Mouse (Mus musculus): ENCODE measurements at regions not wholly inside any gene's neighbourhood (a gene's known extent, or its start where the extent isn't known, plus 50 kb on each side); places are given as distances from the start of the nearest gene placed in this dataset.

DNA sequence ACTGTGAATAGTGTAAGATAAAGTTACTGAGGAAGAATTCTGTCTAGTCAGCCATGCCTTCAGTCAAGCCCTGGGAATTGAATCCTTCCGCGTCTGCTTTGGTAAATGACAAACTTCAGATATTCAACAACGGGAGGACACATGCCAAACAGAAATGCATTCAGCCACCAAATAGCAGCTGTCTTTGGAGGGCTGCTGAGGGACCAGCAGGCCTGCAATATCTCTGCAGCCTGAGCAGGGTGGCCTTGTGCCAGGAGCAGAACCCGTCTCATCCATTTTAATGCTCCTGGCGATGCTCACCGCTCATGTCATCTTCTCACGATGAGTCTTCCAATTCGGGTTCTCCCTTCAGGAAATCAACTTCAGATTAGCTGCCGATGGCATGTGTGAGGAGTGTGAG is 87.1 kb upstream of the Pik3r1 start:
- no peak overlapping the region for H3K27ac ChIP-seq

DNA sequence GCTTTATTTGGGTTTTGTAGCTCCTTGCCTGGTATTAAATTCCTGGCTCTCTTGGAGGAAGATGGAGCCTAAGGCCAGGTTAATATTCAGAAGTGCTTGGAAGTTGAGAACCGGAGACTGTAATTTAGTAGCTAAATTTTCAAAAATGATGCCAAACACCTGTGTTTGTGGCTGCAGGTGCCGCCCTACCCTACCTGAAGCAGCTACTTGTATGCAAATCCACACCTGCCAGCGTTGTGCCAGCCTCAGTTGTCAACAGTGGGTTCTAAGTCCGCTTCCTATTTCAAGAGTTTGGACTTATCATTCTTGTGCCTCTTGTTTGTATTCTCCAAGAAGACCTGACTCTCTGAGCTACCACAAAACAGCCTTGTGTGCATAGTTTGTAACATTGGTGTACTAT is 92.7 kb upstream of the Pik3r1 start:
- no peak overlapping the region for H3K4me2 ChIP-seq
- no peaks in the 10 kb centered on the region for H3K9me3 ChIP-seq
- no peak overlapping the region for H3K27ac ChIP-seq
- WGBS = 81% methylated on average over 4 of the region's 4 CpGs
- H3K9ac ChIP-seq = no peak overlapping the region
- ATAC-seq (ENCODE audit: insufficient number of reproducible peaks, insufficient read depth, low FRiP score, low TSS enrichment, low read depth) = no peak
- no peaks in the 10 kb centered on the region for H3K4me1 ChIP-seq
- no peak overlapping the region for H3K4me3 ChIP-seq
- H3K36me3 ChIP-seq = no peaks in the 10 kb centered on the region
- H3K27me3 ChIP-seq = no peaks in the 10 kb centered on the region

More for the DNA sequence above, 87.1 kb upstream of the Pik3r1 start:
- Histone ChIP-seq H3K4me3 (no peak overlapping the region), H3K4me1 (no peaks in the 10 kb centered on the region), H3K36me3 (no peaks in the 10 kb centered on the region), H3K9me3 (no peaks in the 10 kb centered on the region), H3K4me2 (no peak overlapping the region), H3K9ac (no peak overlapping the region), H3K27me3 (no peaks in the 10 kb centered on the region)
- 71% methylated on average over 9 of the region's 9 CpGs for WGBS
- no peak for ATAC-seq (ENCODE audit: insufficient number of reproducible peaks, insufficient read depth, low FRiP score, low TSS enrichment, low read depth)

- H3K9ac ChIP-seq = no peak overlapping the region
- no peak overlapping the region for H3K4me3 ChIP-seq
- WGBS = 75% methylated on average over 13 of the region's 13 CpGs
- no peaks in the 10 kb centered on the region for H3K9me3 ChIP-seq
- H3K36me3 ChIP-seq = no peaks in the 10 kb centered on the region
- ATAC-seq (ENCODE audit: insufficient number of reproducible peaks, insufficient read depth, low FRiP score, low TSS enrichment, low read depth) = no peak
- H3K27ac ChIP-seq = no peak overlapping the region
- peaks cover 3% of the 10 kb centered on the region; the same call in 1 of the 2 replicates for H3K4me1 ChIP-seq
- H3K27me3 ChIP-seq = no peaks in the 10 kb centered on the region
- no peak overlapping the region for H3K4me2 ChIP-seq
Measured at GRCm38 (mm10) chr13:101862011-101862410, 94.0 kb upstream of the Pik3r1 start.

DNA sequence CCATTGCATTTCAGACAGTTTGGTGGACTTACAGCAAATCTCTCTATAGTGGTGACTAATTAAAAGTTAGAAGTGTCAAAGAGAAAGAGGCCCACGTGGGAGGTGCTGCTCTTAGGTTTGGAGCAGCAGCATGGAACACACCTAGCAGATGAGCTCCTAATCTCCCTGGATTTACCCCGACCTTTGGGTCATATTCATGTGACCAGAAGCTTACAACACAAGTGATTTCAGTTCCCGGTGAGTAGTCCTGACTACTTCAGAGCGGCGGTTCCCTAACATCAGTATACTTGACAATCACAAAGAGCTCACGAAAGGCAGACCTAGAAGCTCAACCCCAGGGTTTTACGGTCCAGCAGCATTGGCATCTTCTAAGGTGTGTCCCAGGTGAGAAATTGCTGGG is 95.0 kb upstream of the Pik3r1 start:
- no peaks in the 10 kb centered on the region for H3K36me3 ChIP-seq
- H3K9me3 ChIP-seq = no peaks in the 10 kb centered on the region
- ATAC-seq (ENCODE audit: insufficient number of reproducible peaks, insufficient read depth, low FRiP score, low TSS enrichment, low read depth) = no peak
- no peak overlapping the region for H3K27ac ChIP-seq
- no peak overlapping the region for H3K9ac ChIP-seq
- H3K4me2 ChIP-seq = no peak overlapping the region
- no peaks in the 10 kb centered on the region for H3K27me3 ChIP-seq
- 86% methylated on average over 7 of the region's 7 CpGs for WGBS
- H3K4me1 ChIP-seq = peaks cover 3% of the 10 kb centered on the region; the same call in 1 of the 2 replicates
- no peak overlapping the region for H3K4me3 ChIP-seq

DNA sequence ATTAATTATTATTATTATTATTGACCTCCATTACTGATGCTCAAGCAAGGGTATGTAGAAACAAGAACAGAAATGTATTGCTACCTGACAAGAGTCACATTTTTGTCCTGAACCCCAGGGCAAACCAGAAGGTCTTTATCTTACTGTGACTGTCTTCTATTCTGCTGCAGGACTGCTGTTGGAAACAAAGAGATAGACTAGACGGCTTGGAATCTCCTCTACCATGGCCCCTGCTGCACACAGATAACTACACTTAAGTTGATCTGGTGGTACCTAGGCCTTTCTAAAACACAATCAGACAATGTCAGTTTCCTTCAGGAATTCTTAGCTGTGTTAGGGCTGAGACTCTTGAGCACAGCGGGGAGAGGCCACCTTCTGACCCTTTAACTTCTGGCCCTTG is 95.6 kb upstream of the Pik3r1 start:
- H3K27me3 ChIP-seq = no peaks in the 10 kb centered on the region
- H3K4me1 ChIP-seq = peaks cover 3% of the 10 kb centered on the region; the same call in 1 of the 2 replicates
- no peaks in the 10 kb centered on the region for H3K36me3 ChIP-seq
- H3K9me3 ChIP-seq = no peaks in the 10 kb centered on the region
- H3K9ac ChIP-seq = no peak overlapping the region
- ATAC-seq (ENCODE audit: insufficient number of reproducible peaks, insufficient read depth, low FRiP score, low TSS enrichment, low read depth) = no peak
- no peak overlapping the region for H3K27ac ChIP-seq
- no peak overlapping the region for H3K4me3 ChIP-seq
- WGBS = 80% methylated on average over 2 of the region's 2 CpGs
- no peak overlapping the region for H3K4me2 ChIP-seq

- Histone ChIP-seq H3K4me2 (no peak overlapping the region), H3K9me3 (no peaks in the 10 kb centered on the region), H3K4me1 (peaks cover 3% of the 10 kb centered on the region; the same call in 1 of the 2 replicates), H3K9ac (no peak overlapping the region), H3K4me3 (no peak overlapping the region), H3K27ac (no peak overlapping the region), H3K36me3 (no peaks in the 10 kb centered on the region), H3K27me3 (no peaks in the 10 kb centered on the region)
- WGBS = 10% methylated on average over 4 of the region's 4 CpGs
- ATAC-seq (ENCODE audit: insufficient number of reproducible peaks, insufficient read depth, low FRiP score, low TSS enrichment, low read depth) = 0 out of 2 replicates have a peak, but pooled peaks have one; percentile 32
Measured at GRCm38 (mm10) chr13:101866843-101867242, 98.8 kb upstream of the Pik3r1 start.

DNA sequence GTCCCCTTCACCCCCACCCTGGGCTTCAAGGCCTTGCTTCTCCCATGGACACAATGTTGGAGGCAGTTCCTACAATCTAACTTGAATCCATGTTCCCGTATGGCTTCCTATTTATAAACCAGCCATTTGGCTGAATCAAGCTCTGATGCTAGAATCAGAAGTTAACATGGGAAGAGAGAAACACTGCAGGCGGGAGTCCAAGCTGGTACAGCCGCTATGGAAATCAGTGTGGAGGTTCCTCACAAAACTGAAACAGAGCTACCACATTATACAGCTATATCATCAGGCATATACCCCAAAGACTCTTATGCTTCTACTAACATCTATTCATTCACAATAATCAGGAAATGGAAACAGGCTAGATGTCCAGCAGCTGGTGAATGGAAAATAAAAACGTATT is 106.7 kb upstream of the Pik3r1 start:
- H3K9ac ChIP-seq = no peak overlapping the region
- H3K36me3 ChIP-seq = no peaks in the 10 kb centered on the region
- ATAC-seq (ENCODE audit: insufficient number of reproducible peaks, insufficient read depth, low FRiP score, low TSS enrichment, low read depth) = no peak
- no peak overlapping the region for H3K4me2 ChIP-seq
- H3K27me3 ChIP-seq = no peaks in the 10 kb centered on the region
- no peaks in the 10 kb centered on the region for H3K9me3 ChIP-seq
- H3K4me1 ChIP-seq = peaks cover 6% of the 10 kb centered on the region; the same call in 1 of the 2 replicates
- WGBS = 89% methylated on average over 4 of the region's 4 CpGs
- H3K4me3 ChIP-seq = no peak overlapping the region
- no peak overlapping the region for H3K27ac ChIP-seq

GRCm38 (mm10) chr13:101876069-101876468 is 108.1 kb upstream of the Pik3r1 start:
- Histone ChIP-seq H3K9me3 (no peaks in the 10 kb centered on the region), H3K4me3 (no peak overlapping the region), H3K9ac (no peak overlapping the region), H3K4me1 (peaks cover 10% of the 10 kb centered on the region; the same call in 1 of the 2 replicates), H3K36me3 (no peaks in the 10 kb centered on the region), H3K4me2 (no peak overlapping the region), H3K27me3 (no peaks in the 10 kb centered on the region), H3K27ac (no peak overlapping the region)
- WGBS = 92% methylated on average over 2 of the region's 2 CpGs
- ATAC-seq (ENCODE audit: insufficient number of reproducible peaks, insufficient read depth, low FRiP score, low TSS enrichment, low read depth) = no peak

DNA sequence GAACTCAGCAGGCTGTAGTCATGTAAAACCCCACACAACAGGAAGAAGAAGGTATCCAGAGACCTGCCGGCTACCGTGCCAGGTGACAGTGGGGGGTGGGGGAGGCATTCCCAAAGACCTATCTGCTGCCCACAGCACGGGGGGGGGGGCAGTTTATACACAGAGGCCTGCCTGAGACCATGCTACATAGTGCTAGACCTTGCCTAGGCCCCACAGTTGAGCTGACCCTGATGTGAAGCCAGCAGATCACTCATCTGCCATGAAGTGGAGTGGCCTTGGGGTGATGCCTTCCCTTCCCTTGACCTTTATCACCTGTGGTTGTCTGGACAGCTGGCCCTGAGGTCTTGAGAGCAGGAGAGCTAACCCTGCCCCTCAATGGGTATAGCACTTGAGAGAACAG is 108.6 kb upstream of the Pik3r1 start:
- Histone ChIP-seq H3K9me3 (no peaks in the 10 kb centered on the region), H3K27me3 (no peaks in the 10 kb centered on the region), H3K27ac (no peak overlapping the region), H3K36me3 (no peaks in the 10 kb centered on the region), H3K9ac (no peak overlapping the region), H3K4me3 (no peak overlapping the region), H3K4me1 (peaks cover 10% of the 10 kb centered on the region; the same call in 1 of the 2 replicates), H3K4me2 (no peak overlapping the region)
- 74% methylated on average over 3 of the region's 3 CpGs for WGBS
- ATAC-seq (ENCODE audit: insufficient number of reproducible peaks, insufficient read depth, low FRiP score, low TSS enrichment, low read depth) = no peak

GRCm38 (mm10) chr13:101878168-101878567 is 110.2 kb upstream of the Pik3r1 start:
- Histone ChIP-seq H3K4me1 (peaks cover 10% of the 10 kb centered on the region; the same call in 1 of the 2 replicates), H3K4me3 (no peak overlapping the region), H3K36me3 (no peaks in the 10 kb centered on the region), H3K27ac (no peak overlapping the region), H3K4me2 (no peak overlapping the region), H3K9me3 (no peaks in the 10 kb centered on the region), H3K27me3 (no peaks in the 10 kb centered on the region), H3K9ac (no peak overlapping the region)
- ATAC-seq (ENCODE audit: insufficient number of reproducible peaks, insufficient read depth, low FRiP score, low TSS enrichment, low read depth) = no peak

DNA sequence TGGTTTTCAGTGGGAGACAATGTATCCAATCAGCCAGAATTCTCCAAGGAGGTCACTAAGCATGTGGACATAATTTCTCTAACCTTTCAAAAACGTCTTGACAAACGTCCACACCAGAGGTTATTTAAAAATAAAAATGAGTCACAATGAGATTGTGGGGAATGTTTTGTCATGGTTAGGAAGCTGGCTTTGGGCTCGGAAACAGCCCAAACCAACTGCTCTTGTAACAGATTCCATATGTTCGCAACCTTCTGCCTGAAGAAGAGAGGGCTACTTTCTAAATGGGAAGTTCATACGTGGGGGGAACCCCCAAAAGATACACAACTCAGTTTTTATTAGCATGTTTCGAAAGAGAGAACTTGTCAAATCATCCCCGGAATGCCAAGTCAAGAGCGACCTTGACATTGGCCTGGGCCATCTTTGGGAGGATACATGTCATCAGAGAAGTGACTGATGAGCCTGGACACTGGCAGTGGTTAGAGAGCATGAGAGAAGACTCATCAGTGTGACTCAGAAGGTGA is 111.6 kb upstream of the Pik3r1 start:
- Histone ChIP-seq H3K36me3 (no peaks in the 10 kb centered on the region), H3K27me3 (no peaks in the 10 kb centered on the region), H3K9ac (no peak overlapping the region), H3K4me1 (peaks cover 10% of the 10 kb centered on the region; the same call in 1 of the 2 replicates), H3K4me2 (no peak overlapping the region), H3K27ac (no peak overlapping the region), H3K4me3 (no peak overlapping the region), H3K9me3 (no peaks in the 10 kb centered on the region)
- no peak for ATAC-seq (ENCODE audit: insufficient number of reproducible peaks, insufficient read depth, low FRiP score, low TSS enrichment, low read depth)
- WGBS = 57% methylated on average over 8 of the region's 8 CpGs

DNA sequence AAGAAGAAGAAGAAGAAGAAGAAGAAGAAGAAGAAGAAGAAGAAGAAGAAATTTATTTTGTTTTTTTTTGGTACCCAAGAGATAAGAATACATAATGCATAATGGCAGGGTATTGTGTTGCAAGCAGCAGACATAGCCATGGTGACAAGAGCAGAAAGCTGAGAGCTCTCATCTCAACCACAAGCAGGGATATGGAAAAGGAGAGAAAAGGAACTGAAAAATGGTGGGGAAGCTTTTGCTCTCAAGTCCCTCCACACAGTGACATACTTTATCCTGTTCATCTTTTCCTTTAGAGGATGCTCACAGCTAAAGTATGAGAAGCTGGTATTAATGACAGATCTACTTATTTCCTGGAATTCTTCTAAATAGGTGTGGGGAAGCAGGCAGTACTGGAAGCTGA is 115.2 kb upstream of the Pik3r1 start:
- no peak overlapping the region for H3K27ac ChIP-seq
- H3K4me3 ChIP-seq = no peak overlapping the region
- no peak for ATAC-seq (ENCODE audit: insufficient number of reproducible peaks, insufficient read depth, low FRiP score, low TSS enrichment, low read depth)
- H3K4me1 ChIP-seq = peaks cover 10% of the 10 kb centered on the region; the same call in 1 of the 2 replicates
- H3K27me3 ChIP-seq = no peaks in the 10 kb centered on the region
- no peaks in the 10 kb centered on the region for H3K9me3 ChIP-seq
- no peak overlapping the region for H3K9ac ChIP-seq
- H3K4me2 ChIP-seq = no peak overlapping the region
- no peaks in the 10 kb centered on the region for H3K36me3 ChIP-seq
